Mouse (Mus musculus) E14TG2a.4 (cell line): ENCODE measurements at regions not wholly inside any gene's neighbourhood (a gene's known extent, or its start where the extent isn't known, plus 50 kb on each side); places are given as distances from the start of the nearest gene placed in this dataset.

ENCODE experiments used
- CTCF ChIP-seq: conservative IDR thresholded peaks from 2 replicates; pipeline ENCODE4 v1.5.1; 2014; ENCODE audit warnings: low read length
- NANOG ChIP-seq: IDR thresholded peaks from 2 replicates; pipeline ENCODE4 v1.6.1; 2014; ENCODE audit warnings: borderline replicate concordance, low read length, mixed read lengths
- POU5F1 ChIP-seq: IDR thresholded peaks from 2 replicates; pipeline ENCODE4 v1.6.1; 2014; ENCODE audit warnings: low read length, borderline replicate concordance

DNA sequence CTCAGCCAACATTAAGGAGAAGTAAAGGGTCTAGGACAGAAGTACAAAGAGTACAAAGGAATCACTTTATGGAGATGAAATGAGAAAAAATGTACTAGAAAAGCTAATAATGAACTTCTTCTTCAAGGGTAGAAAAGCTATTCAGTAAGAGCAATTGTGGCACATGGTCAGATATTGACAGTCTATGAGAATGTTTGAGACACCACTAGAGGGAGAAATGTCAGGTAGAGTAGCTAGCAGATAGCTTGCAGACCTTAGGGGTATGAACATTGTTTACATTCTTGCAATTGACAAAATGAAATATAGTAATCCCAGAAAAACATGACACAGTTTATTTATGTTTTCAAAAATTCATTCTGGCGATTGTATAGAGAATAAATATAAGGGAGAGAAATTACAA is 1066.2 kb upstream of the Sel1l start:
- no peak for TF ChIP-seq CTCF
- TF ChIP-seq NANOG = no peak
- no peak for TF ChIP-seq POU5F1
